Mouse (Mus musculus): ENCODE data around the gene Rpl23a. TPM values are rescaled to one million over a fixed set of nuclear protein-coding genes. Genes with fewer than 3 reads are reported as not detected.

Rpl23a gene
- polyA plus RNA-seq (2012; rRNA removed) (1,666 and 3,231 TPM in 2 replicates), polyA plus RNA-seq (2014; fragmentation: Nextera tagmentation; extraction: Ambion mirVana) (1,710 and 1,819 TPM in 2 replicates)

DNA sequence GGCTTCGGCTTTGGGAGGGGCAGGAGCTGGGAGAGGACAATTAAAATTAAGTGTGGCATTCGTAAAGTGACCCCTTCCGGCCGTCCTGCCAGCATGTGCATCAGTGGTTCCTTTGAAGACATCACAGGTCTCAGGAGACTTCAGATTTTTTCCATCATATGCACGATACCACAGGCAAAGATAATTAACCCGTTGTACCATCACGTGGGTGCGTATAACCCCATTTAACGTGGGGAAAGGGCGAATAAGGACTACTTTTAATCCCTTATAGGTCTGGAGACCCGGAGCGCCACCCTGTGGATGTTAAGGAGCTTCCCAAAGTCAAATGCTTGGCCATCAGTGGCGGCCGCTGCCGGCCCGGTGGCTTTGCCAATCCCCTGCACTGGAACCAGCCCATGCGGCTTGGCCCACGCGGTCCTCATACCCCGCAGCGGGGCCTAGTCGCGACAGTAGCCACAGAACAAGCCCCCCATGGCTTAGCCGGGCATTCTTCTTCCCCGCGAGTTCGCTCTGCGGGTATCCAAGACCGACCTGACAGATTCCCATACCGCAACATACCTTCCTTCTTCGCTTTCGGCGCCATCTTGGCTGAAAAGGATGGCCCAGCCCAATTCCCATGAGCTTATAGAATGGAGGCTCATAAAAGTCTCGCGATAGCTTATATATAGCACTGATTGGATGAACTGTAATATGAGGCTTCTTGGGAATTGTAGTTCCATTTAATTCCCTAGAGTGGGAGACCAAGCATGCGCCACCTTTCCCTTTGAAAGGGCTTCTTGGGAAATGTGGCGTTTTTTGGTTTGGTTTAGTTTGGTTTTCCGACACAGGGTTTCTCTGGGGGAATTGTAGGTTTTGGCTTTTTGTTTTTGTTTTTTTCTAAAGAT lies at the start of gene Rpl23a:
Gene Rpl23a, minus strand, starts transcription at position 624 of the 884 bp plus-strand sequence.
- H3K4me3 ChIP-seq (replicated peaks; ENCODE audit: low read length), result peak within 1 kb of the TSS; percentile 83
- H3K9me3 ChIP-seq (ENCODE audit: control insufficient read depth, low read length), result no peaks in the 10 kb centered on the region
- H3K4me2 ChIP-seq (replicated peaks; ENCODE audit: low read depth, low read length, severe bottlenecking), result peak within 1 kb of the TSS; percentile 75
- DNase-seq (ENCODE audit: low spot score) (peak; percentile 99), ATAC-seq (ENCODE audit: low FRiP score, low read depth) (peak; percentile 89)
- under 1% methylated on average over 38 of the region's 38 CpGs for WGBS
- peaks cover 30% of the 10 kb centered on the region for H3K4me1 ChIP-seq (ENCODE audit: control insufficient read depth, insufficient read depth, low read length)
- peaks cover 31% of the 10 kb centered on the region for H3K36me3 ChIP-seq (ENCODE audit: control insufficient read depth, insufficient read depth, low read length)
- H3K27ac ChIP-seq (replicated peaks; ENCODE audit: low read depth, low read length), result peak within 1 kb of the TSS; percentile 89
- H3K27me3 ChIP-seq (ENCODE audit: control insufficient read depth, insufficient read depth, low read length), result no peaks in the 10 kb centered on the region
- peak within 1 kb of the TSS; percentile 87 for H3K9ac ChIP-seq (ENCODE audit: low read depth, low read length, severe bottlenecking)
- TF ChIP-seq POLR2A (IDR thresholded peaks at IDR 0.05; ENCODE audit: borderline replicate concordance, extremely low read depth, insufficient read depth, insufficient read length), result peak; percentile 94; the same call in 1 of the 2 replicates

- peaks cover 90% of the 10 kb centered on the region for H3K36me3 ChIP-seq (ENCODE audit: control insufficient read depth, insufficient read depth, low read length)
- TF ChIP-seq POLR2A (IDR thresholded peaks at IDR 0.05; ENCODE audit: borderline replicate concordance, extremely low read depth, insufficient read depth, insufficient read length), result no peak
- H3K27ac ChIP-seq (replicated peaks; ENCODE audit: low read depth, low read length), result no peak overlapping the region
- ATAC-seq (ENCODE audit: low FRiP score, low read depth) (no peak), DNase-seq (ENCODE audit: low spot score) (no peak)
- H3K4me3 ChIP-seq (replicated peaks; ENCODE audit: low read length), result no peak overlapping the region
- no peaks in the 10 kb centered on the region for H3K4me1 ChIP-seq (ENCODE audit: control insufficient read depth, insufficient read depth, low read length)
- H3K9me3 ChIP-seq (ENCODE audit: control insufficient read depth, low read length), result no peaks in the 10 kb centered on the region
- no peak overlapping the region for H3K9ac ChIP-seq (ENCODE audit: low read depth, low read length, severe bottlenecking)
- WGBS, result 95% methylated on average over 6 of the region's 6 CpGs
- no peak overlapping the region for H3K4me2 ChIP-seq (replicated peaks; ENCODE audit: low read depth, low read length, severe bottlenecking)
- no peaks in the 10 kb centered on the region for H3K27me3 ChIP-seq (ENCODE audit: control insufficient read depth, insufficient read depth, low read length)
Measured at GRCm38 (mm10) chr11:78231518-78231917, 48.1 kb upstream of the Rpl23a start.

DNA sequence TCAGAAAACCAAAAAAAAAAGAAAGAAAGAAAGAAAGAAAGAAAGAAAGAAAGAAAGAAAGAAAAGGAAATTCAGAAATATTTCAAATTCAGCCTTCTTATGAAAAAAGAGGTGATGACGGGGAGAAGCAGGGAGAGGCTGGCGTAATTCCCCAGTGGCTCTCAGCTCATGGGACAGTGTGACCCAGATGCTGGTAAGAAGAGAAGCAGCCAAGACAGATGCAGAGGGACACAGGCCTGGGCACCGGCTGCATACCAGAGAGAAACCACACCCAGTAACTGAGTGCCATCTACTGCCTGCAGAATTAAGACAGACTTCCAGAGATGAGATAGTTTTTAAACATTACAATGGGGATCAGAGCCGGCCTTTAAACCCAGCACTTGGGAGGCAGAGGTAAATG lies 40.2 kb upstream of the Rpl23a start:
- ATAC-seq (ENCODE audit: low FRiP score, low read depth) (no peak), DNase-seq (ENCODE audit: low spot score) (no peak)
- 89% methylated on average over 4 of the region's 4 CpGs for WGBS
- Histone ChIP-seq H3K36me3 (ENCODE audit: control insufficient read depth, insufficient read depth, low read length) (peaks cover 96% of the 10 kb centered on the region), H3K9ac (ENCODE audit: low read depth, low read length, severe bottlenecking) (no peak overlapping the region), H3K4me2 (replicated peaks; ENCODE audit: low read depth, low read length, severe bottlenecking) (no peak overlapping the region), H3K27ac (replicated peaks; ENCODE audit: low read depth, low read length) (no peak overlapping the region), H3K4me1 (ENCODE audit: control insufficient read depth, insufficient read depth, low read length) (no peaks in the 10 kb centered on the region), H3K4me3 (replicated peaks; ENCODE audit: low read length) (no peak overlapping the region), H3K27me3 (ENCODE audit: control insufficient read depth, insufficient read depth, low read length) (no peaks in the 10 kb centered on the region), H3K9me3 (ENCODE audit: control insufficient read depth, low read length) (no peaks in the 10 kb centered on the region)
- TF ChIP-seq POLR2A (IDR thresholded peaks at IDR 0.05; ENCODE audit: borderline replicate concordance, extremely low read depth, insufficient read depth, insufficient read length), result no peak

GRCm38 (mm10) chr11:78215709-78216317 lies 32.4 kb upstream of the Rpl23a start:
- no peaks in the 10 kb centered on the region for H3K27me3 ChIP-seq (ENCODE audit: control insufficient read depth, insufficient read depth, low read length)
- no peak for TF ChIP-seq POLR2A (IDR thresholded peaks at IDR 0.05; ENCODE audit: borderline replicate concordance, extremely low read depth, insufficient read depth, insufficient read length)
- H3K27ac ChIP-seq (replicated peaks; ENCODE audit: low read depth, low read length), result no peak overlapping the region
- WGBS, result 90% methylated on average over 11 of the region's 11 CpGs
- DNase-seq (ENCODE audit: low spot score) (no peak), ATAC-seq (ENCODE audit: low FRiP score, low read depth) (no peak)
- H3K36me3 ChIP-seq (ENCODE audit: control insufficient read depth, insufficient read depth, low read length), result peaks cover 96% of the 10 kb centered on the region
- no peaks in the 10 kb centered on the region for H3K4me1 ChIP-seq (ENCODE audit: control insufficient read depth, insufficient read depth, low read length)
- no peak overlapping the region for H3K9ac ChIP-seq (ENCODE audit: low read depth, low read length, severe bottlenecking)
- H3K4me2 ChIP-seq (replicated peaks; ENCODE audit: low read depth, low read length, severe bottlenecking), result no peak overlapping the region
- no peak overlapping the region for H3K4me3 ChIP-seq (replicated peaks; ENCODE audit: low read length)
- H3K9me3 ChIP-seq (ENCODE audit: control insufficient read depth, low read length), result no peaks in the 10 kb centered on the region

DNA sequence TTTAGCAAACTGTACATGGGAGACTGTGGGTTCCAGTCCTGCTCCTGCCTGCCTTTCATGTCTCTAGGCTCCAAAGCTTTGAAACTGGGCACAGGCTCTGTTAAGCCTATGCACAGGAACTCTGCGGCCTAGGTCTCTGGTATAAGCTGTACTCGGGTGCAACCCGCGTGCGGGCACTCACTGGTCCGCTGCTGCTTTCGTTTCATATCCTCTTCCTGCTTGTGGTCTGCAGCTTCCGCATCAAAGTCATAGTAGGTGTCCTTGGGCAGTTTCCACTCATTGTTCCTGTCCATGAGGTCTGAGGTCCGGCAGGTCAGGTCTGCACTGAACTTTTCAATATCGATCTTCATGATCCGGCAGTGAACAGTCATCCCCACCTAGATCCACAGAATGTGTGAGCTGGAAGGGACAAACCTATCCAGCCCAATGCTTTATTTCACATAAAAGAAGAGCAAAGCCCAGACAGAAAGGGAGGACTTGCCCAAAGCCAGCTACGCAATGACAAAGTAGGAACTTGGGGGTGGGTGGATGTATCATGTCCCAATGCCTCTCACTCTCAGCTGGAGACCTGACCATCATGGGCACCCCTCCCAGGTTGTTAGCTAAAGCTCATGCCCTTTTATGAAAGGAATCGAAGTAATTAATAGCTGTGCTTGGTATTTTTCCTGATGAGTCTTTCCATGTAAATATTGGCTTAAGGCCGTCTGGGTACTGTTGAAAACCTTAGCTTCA lies 29.9 kb upstream of the Rpl23a start:
- no peak for TF ChIP-seq POLR2A (IDR thresholded peaks at IDR 0.05; ENCODE audit: borderline replicate concordance, extremely low read depth, insufficient read depth, insufficient read length)
- Histone ChIP-seq H3K36me3 (ENCODE audit: control insufficient read depth, insufficient read depth, low read length) (peaks cover 97% of the 10 kb centered on the region), H3K27ac (replicated peaks; ENCODE audit: low read depth, low read length) (no peak overlapping the region), H3K27me3 (ENCODE audit: control insufficient read depth, insufficient read depth, low read length) (no peaks in the 10 kb centered on the region), H3K4me1 (ENCODE audit: control insufficient read depth, insufficient read depth, low read length) (no peaks in the 10 kb centered on the region), H3K4me3 (replicated peaks; ENCODE audit: low read length) (no peak overlapping the region), H3K9ac (ENCODE audit: low read depth, low read length, severe bottlenecking) (no peak overlapping the region), H3K9me3 (ENCODE audit: control insufficient read depth, low read length) (no peaks in the 10 kb centered on the region), H3K4me2 (replicated peaks; ENCODE audit: low read depth, low read length, severe bottlenecking) (no peak overlapping the region)
- ATAC-seq (ENCODE audit: low FRiP score, low read depth) (no peak), DNase-seq (ENCODE audit: low spot score) (no peak)
- 97% methylated on average over 14 of the region's 14 CpGs for WGBS
